Comparison of ENCODE assay signal across 8 mouse cellular contexts in the genomic region with DNA sequence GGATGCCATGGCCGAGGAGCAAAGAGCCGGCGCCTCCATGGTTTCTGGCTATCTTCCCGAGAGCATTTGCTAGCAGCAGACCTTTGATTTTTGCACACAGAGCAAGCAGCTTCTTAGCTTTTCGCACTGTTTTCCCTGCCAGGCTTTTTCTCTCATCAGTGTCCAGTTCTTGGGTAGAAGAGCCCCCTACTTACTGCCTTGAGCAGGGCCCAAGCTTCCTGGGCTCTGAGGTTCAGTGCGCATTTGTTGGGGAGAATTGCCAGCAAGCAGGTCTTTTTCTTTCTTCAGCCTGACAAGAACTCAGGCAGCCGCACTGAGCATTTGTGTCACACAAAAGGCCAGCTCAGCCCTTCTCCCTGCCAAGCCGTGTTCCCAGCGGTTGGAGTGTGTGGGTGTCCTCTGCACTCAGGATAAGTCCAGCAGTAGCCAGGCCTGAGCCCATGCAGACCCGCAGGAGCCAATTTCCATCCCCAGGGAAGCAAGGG.
DNase-seq lines count a peak whose midpoint lies in the region; ATAC-seq and TF ChIP-seq lines count a peak whose summit lies in the region.

No protein-coding gene starts in this region.

- WGBS in forebrain, embryonic 14.5 days = 18% methylated on average over 10 of the region's 10 CpGs
- 33% methylated on average over 10 of the region's 10 CpGs for WGBS in hindbrain, embryonic 13.5 days
- 42% methylated on average over 10 of the region's 10 CpGs for WGBS in lung, postnatal 0 days
- 46% methylated on average over 10 of the region's 10 CpGs for WGBS in stomach, postnatal 0 days

- H3K27ac ChIP-seq in forebrain, embryonic 14.5 days (ENCODE audit: low read depth, low read length) = peak overlapping the region; percentile 71
- peak overlapping the region; percentile 69 for H3K27ac ChIP-seq in hindbrain, embryonic 13.5 days
- H3K27ac ChIP-seq in lung, postnatal 0 days (ENCODE audit: low read length) = no peak overlapping the region
- no peak overlapping the region for H3K27ac ChIP-seq in stomach, postnatal 0 days (replicated peaks)

- ATAC-seq in forebrain, embryonic 14.5 days = peak; percentile 63
- ATAC-seq in hindbrain, embryonic 13.5 days (ENCODE audit: low FRiP score) = peak; percentile 67
- ATAC-seq in lung, postnatal 0 days = peak; percentile 56
- ATAC-seq in stomach, postnatal 0 days (ENCODE audit: low FRiP score, low TSS enrichment) = no peak

- H3K27me3 ChIP-seq in forebrain, embryonic 14.5 days (replicated peaks; ENCODE audit: control insufficient read depth, insufficient read depth, low read length) = no peaks in the 10 kb centered on the region
- H3K27me3 ChIP-seq in hindbrain, embryonic 13.5 days = no peaks in the 10 kb centered on the region
- no peaks in the 10 kb centered on the region for H3K27me3 ChIP-seq in lung, postnatal 0 days (replicated peaks; ENCODE audit: insufficient read depth, low read length)
- no peaks in the 10 kb centered on the region for H3K27me3 ChIP-seq in stomach, postnatal 0 days (ENCODE audit: control insufficient read depth, insufficient read depth, low read length)

- H3K9ac ChIP-seq in forebrain, embryonic 14.5 days (ENCODE audit: low read length) = peak overlapping the region; percentile 35
- 0 out of 2 replicates have a peak overlapping the region, but pooled peaks have one; percentile 35 for H3K9ac ChIP-seq in hindbrain, embryonic 13.5 days
- H3K9ac ChIP-seq in lung, postnatal 0 days (replicated peaks; ENCODE audit: low read depth) = no peak overlapping the region
- no peak overlapping the region for H3K9ac ChIP-seq in stomach, postnatal 0 days (ENCODE audit: low read length)

- peaks cover 32% of the 10 kb centered on the region for H3K4me1 ChIP-seq in forebrain, embryonic 14.5 days (ENCODE audit: control insufficient read depth, insufficient read depth, low read length)
- peaks cover 49% of the 10 kb centered on the region for H3K4me1 ChIP-seq in hindbrain, embryonic 13.5 days (replicated peaks)
- no peaks in the 10 kb centered on the region for H3K4me1 ChIP-seq in lung, postnatal 0 days (ENCODE audit: insufficient read depth, low read depth, low read length)
- H3K4me1 ChIP-seq in stomach, postnatal 0 days (replicated peaks; ENCODE audit: control insufficient read depth, insufficient read depth) = no peaks in the 10 kb centered on the region

- no peak for TF ChIP-seq CTCF in lung, postnatal 0 days (IDR thresholded peaks at IDR 0.05)
- no peak for TF ChIP-seq CTCF in stomach, postnatal 0 days (IDR thresholded peaks at IDR 0.05; ENCODE audit: low read depth)

- TF ChIP-seq EP300 in lung, postnatal 0 days (IDR thresholded peaks at IDR 0.05) = no peak
- TF ChIP-seq EP300 in stomach, postnatal 0 days (optimal IDR thresholded peaks at IDR 0.05) = no peak

- peak overlapping the region; percentile 28; the same call in 1 of the 2 replicates for H3K4me2 ChIP-seq in forebrain, embryonic 14.5 days (ENCODE audit: low read length)
- H3K4me2 ChIP-seq in hindbrain, embryonic 13.5 days = no peak overlapping the region
- H3K4me2 ChIP-seq in lung, postnatal 0 days (replicated peaks; ENCODE audit: low read depth, low read length) = no peak overlapping the region
- no peak overlapping the region for H3K4me2 ChIP-seq in stomach, postnatal 0 days (replicated peaks; ENCODE audit: low read depth)

- no peak overlapping the region for H3K4me3 ChIP-seq in forebrain, embryonic 14.5 days (ENCODE audit: low read depth, low read length)
- no peak overlapping the region for H3K4me3 ChIP-seq in hindbrain, embryonic 13.5 days
- H3K4me3 ChIP-seq in lung, postnatal 0 days (ENCODE audit: low read depth, low read length) = no peak overlapping the region
- no peak overlapping the region for H3K4me3 ChIP-seq in stomach, postnatal 0 days (ENCODE audit: low read depth, low read length)

- H3K9me3 ChIP-seq in forebrain, embryonic 14.5 days (replicated peaks; ENCODE audit: control insufficient read depth, low read length) = no peaks in the 10 kb centered on the region
- no peaks in the 10 kb centered on the region for H3K9me3 ChIP-seq in hindbrain, embryonic 13.5 days
- no peaks in the 10 kb centered on the region for H3K9me3 ChIP-seq in lung, postnatal 0 days (ENCODE audit: low read length)
- H3K9me3 ChIP-seq in stomach, postnatal 0 days (ENCODE audit: control insufficient read depth, low read length) = no peaks in the 10 kb centered on the region

- H3K36me3 ChIP-seq in forebrain, embryonic 14.5 days (ENCODE audit: control insufficient read depth, insufficient read depth, low read length) = no peaks in the 10 kb centered on the region
- no peaks in the 10 kb centered on the region for H3K36me3 ChIP-seq in hindbrain, embryonic 13.5 days
- no peaks in the 10 kb centered on the region for H3K36me3 ChIP-seq in lung, postnatal 0 days (ENCODE audit: insufficient read depth, low read length)
- no peaks in the 10 kb centered on the region for H3K36me3 ChIP-seq in stomach, postnatal 0 days (ENCODE audit: control insufficient read depth, insufficient read depth, low read length)

- DNase-seq in embryo, embryonic 10 days (ENCODE audit: low spot score) = peak; percentile 24
- no peak for DNase-seq in embryo, embryonic 9.5 days (ENCODE audit: extremely low spot score)
- peak; percentile 24 for DNase-seq in NIH3T3 (ENCODE audit: low read depth)
- peak; percentile 76 for DNase-seq in forebrain, embryonic 14.5 days (ENCODE audit: low spot score)
- DNase-seq in lung, postnatal 0 days (ENCODE audit: low spot score) = peak; percentile 19
- DNase-seq in skeletal muscle tissue, adult 2 months (ENCODE audit: low read depth, low spot score) = peak; percentile 27
- DNase-seq in stomach, postnatal 0 days (ENCODE audit: low spot score) = no peak

Comparison
In these comparisons a context has a peak if more than half of its experiments do, and no peak if none do; other contexts are left out.
1. DNase-seq: peak in embryo, embryonic 10 days (single experiment), NIH3T3 (single experiment), forebrain, embryonic 14.5 days (single experiment), lung, postnatal 0 days (single experiment) and skeletal muscle tissue, adult 2 months (single experiment); none in embryo, embryonic 9.5 days (single experiment) and stomach, postnatal 0 days (single experiment).
2. H3K27ac ChIP-seq: peak in forebrain, embryonic 14.5 days (single experiment) and hindbrain, embryonic 13.5 days (single experiment); none in lung, postnatal 0 days (single experiment) and stomach, postnatal 0 days (single experiment).
3. H3K9ac ChIP-seq: peak in forebrain, embryonic 14.5 days (single experiment) and hindbrain, embryonic 13.5 days (single experiment); none in lung, postnatal 0 days (single experiment) and stomach, postnatal 0 days (single experiment).